Mouse (Mus musculus): ENCODE measurements around the gene Erfe.

GRCm38 (mm10) chr1:91332102-91332501 lies 34.1 kb upstream of the Erfe start:
- TF ChIP-seq GATA1 (IDR thresholded peaks at IDR 0.05; ENCODE audit: low read length), result no peak
- TF ChIP-seq TAL1 (IDR thresholded peaks at IDR 0.05; ENCODE audit: low read length), result no peak

All from erythroblast, embryonic 14.5 days (primary cell).